Mouse (Mus musculus): ENCODE results near the gene Kcnn4. TPM values are rescaled to one million over a fixed set of nuclear protein-coding genes. Genes with fewer than 3 reads are reported as not detected.

Gene Kcnn4
- polyA plus RNA-seq, 1 experiment from 2014 or later = not detected

- POLR2A ChIA-PET = no interaction called here
- ATAC-seq (no peak), DNase-seq (ENCODE audit: low read depth, low spot score) (no peak)
- H3K27me3 ChIP-seq = no peaks in the 10 kb centered on the region
- in situ Hi-C loops (cut with MboI; ENCODE audit: low pct_unique_long_range_greater_than_20kb) = no loop called here
- no peak for TF ChIP-seq CTCF (IDR thresholded peaks at IDR 0.05)
- CTCF ChIA-PET = interaction anchor here (0.9 to 1.2 kb wide), 2 partner anchors 39 to 40 kb away, joined by 3 read pairs; no protein-coding TSS in a partner anchor
Observed at GRCm38 (mm10) chr7:24402851-24403250, 32.8 kb downstream of the Kcnn4 start.

GRCm38 (mm10) chr7:24405649-24406048 lies 35.6 kb downstream of the Kcnn4 start:
- CTCF ChIA-PET = interaction anchor here (2.8 to 3.9 kb wide), 2 partner anchors 21 to 41 kb away, joined by 15 to 22 read pairs; no protein-coding TSS in a partner anchor
- TF ChIP-seq CTCF (IDR thresholded peaks at IDR 0.05) = no peak
- no peak for ATAC-seq

GRCm38 (mm10) chr7:24406528-24407344 lies 36.7 kb downstream of the Kcnn4 start:
- TF ChIP-seq CTCF (IDR thresholded peaks at IDR 0.05) = no peak

More at GRCm38 (mm10) chr7:24405649-24406048, 35.6 kb downstream of the Kcnn4 start:
- no peaks in the 10 kb centered on the region for H3K27me3 ChIP-seq
- no peak for DNase-seq (ENCODE audit: low read depth, low spot score)
- in situ Hi-C loops (cut with MboI; ENCODE audit: low pct_unique_long_range_greater_than_20kb) = loop anchor here (5.0 kb wide), 1 partner anchor 38 kb away; no protein-coding TSS in a partner anchor
- POLR2A ChIA-PET = interaction anchor here (1.5 kb wide), 1 partner anchor 40 kb away, joined by 3 read pairs; no protein-coding TSS in a partner anchor

GRCm38 (mm10) chr7:24408186-24408585 lies 38.1 kb downstream of the Kcnn4 start:
- DNase-seq (ENCODE audit: low read depth, low spot score) = no peak
- no peak for ATAC-seq
- in situ Hi-C loops (cut with MboI; ENCODE audit: low pct_unique_long_range_greater_than_20kb) = loop anchor here (5.0 kb wide), 1 partner anchor 41 kb away; no protein-coding TSS in a partner anchor
- POLR2A ChIA-PET = no interaction called here
- no peaks in the 10 kb centered on the region for H3K27me3 ChIP-seq
- CTCF ChIA-PET = interaction anchor here (1.2 to 3.9 kb wide), 3 partner anchors 21 to 44 kb away, joined by 3 to 22 read pairs (median 15); no protein-coding TSS in a partner anchor
- TF ChIP-seq CTCF (IDR thresholded peaks at IDR 0.05) = no peak

More at GRCm38 (mm10) chr7:24406528-24407344, 36.7 kb downstream of the Kcnn4 start:
- ChIA-PET POLR2A (interaction anchor here (1.5 kb wide), 1 partner anchor 42 kb away, joined by 3 read pairs; no protein-coding TSS in a partner anchor), CTCF (interaction anchor here (0.8 to 3.9 kb wide), 10 partner anchors 11 to 67 kb away, joined by 3 to 22 read pairs (median 4); no protein-coding TSS in a partner anchor)
- ATAC-seq (peak; percentile 41), DNase-seq (ENCODE audit: low read depth, low spot score) (no peak)
- H3K27me3 ChIP-seq = no peaks in the 10 kb centered on the region
- in situ Hi-C loops (cut with MboI; ENCODE audit: low pct_unique_long_range_greater_than_20kb) = loop anchor here (5.0 kb wide), 1 partner anchor 39 kb away; no protein-coding TSS in a partner anchor

GRCm38 (mm10) chr7:24410123-24410522 lies 40.1 kb downstream of the Kcnn4 start:
- DNase-seq (ENCODE audit: low read depth, low spot score) = peak; percentile 86
- POLR2A ChIA-PET = no interaction called here
- ATAC-seq = peak; percentile 80
- H3K27me3 ChIP-seq = no peaks in the 10 kb centered on the region
- in situ Hi-C loops (cut with MboI; ENCODE audit: low pct_unique_long_range_greater_than_20kb) = no loop called here
- CTCF ChIA-PET = interaction anchor here (0.7 to 2.0 kb wide), 6 partner anchors 14 to 99 kb away, joined by 3 to 6 read pairs (median 4); no protein-coding TSS in a partner anchor
- no peak for TF ChIP-seq CTCF (IDR thresholded peaks at IDR 0.05)

- CTCF ChIA-PET = interaction anchor here (1.0 to 1.6 kb wide), 4 partner anchors 11 to 62 kb away, joined by 3 to 5 read pairs (median 4); no protein-coding TSS in a partner anchor
- ATAC-seq (no peak), DNase-seq (ENCODE audit: low read depth, low spot score) (no peak)
- no peaks in the 10 kb centered on the region for H3K27me3 ChIP-seq
- POLR2A ChIA-PET = no interaction called here
- in situ Hi-C loops (cut with MboI; ENCODE audit: low pct_unique_long_range_greater_than_20kb) = no loop called here
- no peak for TF ChIP-seq CTCF (IDR thresholded peaks at IDR 0.05)
Observed at GRCm38 (mm10) chr7:24410831-24411230, 40.8 kb downstream of the Kcnn4 start.

- DNase-seq (ENCODE audit: low read depth, low spot score) = no peak
- ATAC-seq = no peak
- ChIA-PET CTCF (interaction anchor here (2.4 kb wide), 1 partner anchor 10 kb away, joined by 9 read pairs; no protein-coding TSS in a partner anchor), POLR2A (interaction anchor here (1.2 kb wide), 1 partner anchor 13 kb away, joined by 3 read pairs; no protein-coding TSS in a partner anchor)
- TF ChIP-seq CTCF (IDR thresholded peaks at IDR 0.05) = no peak
- H3K27me3 ChIP-seq = no peaks in the 10 kb centered on the region
- in situ Hi-C loops (cut with MboI; ENCODE audit: low pct_unique_long_range_greater_than_20kb) = no loop called here
Observed at GRCm38 (mm10) chr7:24413630-24414029, 43.6 kb downstream of the Kcnn4 start.

GRCm38 (mm10) chr7:24415261-24415660 lies 45.2 kb downstream of the Kcnn4 start:
- CTCF ChIA-PET = interaction anchor here (0.9 kb wide), 1 partner anchor 11 kb away, joined by 3 read pairs; no protein-coding TSS in a partner anchor
- in situ Hi-C loops (cut with MboI; ENCODE audit: low pct_unique_long_range_greater_than_20kb) = no loop called here
- DNase-seq (ENCODE audit: low read depth, low spot score) (no peak), ATAC-seq (no peak)
- no peak for TF ChIP-seq CTCF (IDR thresholded peaks at IDR 0.05)
- no peaks in the 10 kb centered on the region for H3K27me3 ChIP-seq
- POLR2A ChIA-PET = no interaction called here

- CTCF ChIA-PET = interaction anchor here (1.5 kb wide), 1 partner anchor 11 kb away, joined by 3 read pairs; no protein-coding TSS in a partner anchor
- no peak for TF ChIP-seq CTCF (IDR thresholded peaks at IDR 0.05)
- ATAC-seq = no peak
- no peak for DNase-seq (ENCODE audit: low read depth, low spot score)
- POLR2A ChIA-PET = no interaction called here
- in situ Hi-C loops (cut with MboI; ENCODE audit: low pct_unique_long_range_greater_than_20kb) = no loop called here
- H3K27me3 ChIP-seq = no peaks in the 10 kb centered on the region
Observed at GRCm38 (mm10) chr7:24419579-24419978, 49.5 kb downstream of the Kcnn4 start.

GRCm38 (mm10) chr7:24421648-24422047 lies 51.6 kb downstream of the Kcnn4 start:
- DNase-seq (ENCODE audit: low read depth, low spot score) (no peak), ATAC-seq (no peak)
- in situ Hi-C loops (cut with MboI; ENCODE audit: low pct_unique_long_range_greater_than_20kb) = no loop called here
- ChIA-PET CTCF (interaction anchor here (1.1 to 1.7 kb wide), 3 partner anchors 10 to 26 kb away, joined by 3 to 6 read pairs (median 5); no protein-coding TSS in a partner anchor), POLR2A (interaction anchor here (1.1 kb wide), 1 partner anchor 11 kb away, joined by 3 read pairs; no protein-coding TSS in a partner anchor)
- no peaks in the 10 kb centered on the region for H3K27me3 ChIP-seq
- no peak for TF ChIP-seq CTCF (IDR thresholded peaks at IDR 0.05)
